Mouse (Mus musculus): Measurements from ENCODE around the gene Zfp385b. TPM values are rescaled to one million over a fixed set of nuclear protein-coding genes. Genes with fewer than 3 reads are reported as not detected.

Zfp385b gene
- total and polyA plus RNA-seq, 3 experiments = not detected

GRCm38 (mm10) chr2:77608666-77609065 lies 210.8 kb downstream of the Zfp385b start:
- DNase-seq (ENCODE audit: extremely low read depth) = no peak
- H3K79me2 ChIP-seq (replicated peaks; ENCODE audit: control insufficient read depth, extremely low read depth, insufficient read depth, poor library complexity, severe bottlenecking) = no peaks in the 10 kb centered on the region
- H3K27ac ChIP-seq (ENCODE audit: insufficient read depth, low read depth) = no peak overlapping the region
- in situ Hi-C loops (cut with MboI; ENCODE audit: low pct_ligation_motif_present, low pct_unique_long_range_greater_than_20kb, low sequenced_read_pairs) = no loop called here
- H3K4me1 ChIP-seq (ENCODE audit: control insufficient read depth in 1 of 2, insufficient read depth in 2 of 2) = no peaks in the 10 kb centered on the region
- H3K9ac ChIP-seq (ENCODE audit: insufficient read depth, low read depth) = no peak overlapping the region
- peaks cover 54% of the 10 kb centered on the region for H3K9me3 ChIP-seq (replicated peaks; ENCODE audit: low read length)
- no peaks in the 10 kb centered on the region for H3K27me3 ChIP-seq (replicated peaks)
- H3K4me2 ChIP-seq (ENCODE audit: insufficient read depth, low read depth, poor library complexity, severe bottlenecking) = no peak overlapping the region
- no peaks in the 10 kb centered on the region for H3K36me3 ChIP-seq (replicated peaks in 1 of 2; ENCODE audit: control insufficient read depth in 1 of 2, insufficient read depth in 1 of 2, low read length in 1 of 2)
- TF ChIP-seq TCF12 (IDR thresholded peaks at IDR 0.05; ENCODE audit: low read depth, low read length) (no peak), CTCF (conservative IDR thresholded peaks at IDR 0.05 in 1 of 2, IDR thresholded peaks at IDR 0.05 in 1 of 2; ENCODE audit: low read depth in 2 of 2, low read length in 2 of 2) (no peak), JUND (conservative IDR thresholded peaks at IDR 0.05; ENCODE audit: low read depth, low read length) (no peak)
- H3K4me3 ChIP-seq (replicated peaks in 1 of 3; ENCODE audit: low read depth in 2 of 3, low read length in 2 of 3, poor library complexity in 1 of 3) = no peak overlapping the region
- dilution Hi-C loops (cut with MboI; ENCODE audit: extremely low pct_ligation_motif_present, extremely low pct_unique_long_range_greater_than_20kb, low sequenced_read_pairs) = no loop called here

GRCm38 (mm10) chr2:77593461-77593860 lies 226.0 kb downstream of the Zfp385b start:
- Histone ChIP-seq H3K9ac (ENCODE audit: insufficient read depth, low read depth) (no peak overlapping the region), H3K27me3 (replicated peaks) (no peaks in the 10 kb centered on the region), H3K4me1 (ENCODE audit: control insufficient read depth in 1 of 2, insufficient read depth in 2 of 2) (no peaks in the 10 kb centered on the region), H3K27ac (ENCODE audit: insufficient read depth, low read depth) (no peak overlapping the region), H3K79me2 (replicated peaks; ENCODE audit: control insufficient read depth, extremely low read depth, insufficient read depth, poor library complexity, severe bottlenecking) (no peaks in the 10 kb centered on the region), H3K4me2 (ENCODE audit: insufficient read depth, low read depth, poor library complexity, severe bottlenecking) (no peak overlapping the region), H3K9me3 (replicated peaks; ENCODE audit: low read length) (peaks cover 59% of the 10 kb centered on the region), H3K36me3 (replicated peaks in 1 of 2; ENCODE audit: control insufficient read depth in 1 of 2, insufficient read depth in 1 of 2, low read length in 1 of 2) (no peaks in the 10 kb centered on the region), H3K4me3 (replicated peaks in 1 of 3; ENCODE audit: low read depth in 2 of 3, low read length in 2 of 3, poor library complexity in 1 of 3) (no peak overlapping the region)
- in situ Hi-C loops (cut with MboI; ENCODE audit: low pct_ligation_motif_present, low pct_unique_long_range_greater_than_20kb, low sequenced_read_pairs) (no loop called here), dilution Hi-C loops (cut with MboI; ENCODE audit: extremely low pct_ligation_motif_present, extremely low pct_unique_long_range_greater_than_20kb, low sequenced_read_pairs) (no loop called here)
- no peak for DNase-seq (ENCODE audit: extremely low read depth)
- TF ChIP-seq BHLHE40 (IDR thresholded peaks at IDR 0.05; ENCODE audit: low read depth, low read length) (no peak), GABPA (IDR thresholded peaks at IDR 0.05; ENCODE audit: insufficient replicate concordance, low read depth, low read length) (no peak), POLR2A (IDR thresholded peaks at IDR 0.05; ENCODE audit: low read depth, low read length) (no peak), MAZ (IDR thresholded peaks at IDR 0.05; ENCODE audit: low read depth, low read length) (no peak), EP300 (IDR thresholded peaks at IDR 0.05; ENCODE audit: low read length) (no peak), HCFC1 (IDR thresholded peaks at IDR 0.05; ENCODE audit: low read depth, low read length) (no peak), MYC (IDR thresholded peaks at IDR 0.05; ENCODE audit: low read depth, low read length) (no peak), POLR2AphosphoS2 (IDR thresholded peaks at IDR 0.05; ENCODE audit: low read depth, low read length) (no peak), ZMIZ1 (IDR thresholded peaks at IDR 0.05; ENCODE audit: low read depth, low read length) (no peak), E2F4 (IDR thresholded peaks at IDR 0.05; ENCODE audit: insufficient replicate concordance, low read depth, low read length) (no peak), KAT2A (IDR thresholded peaks at IDR 0.05; ENCODE audit: insufficient replicate concordance, low read length) (no peak), CHD1 (IDR thresholded peaks at IDR 0.05; ENCODE audit: low read depth, low read length) (no peak), RCOR1 (conservative IDR thresholded peaks at IDR 0.05; ENCODE audit: low read depth, low read length) (no peak), ZKSCAN1 (IDR thresholded peaks at IDR 0.05; ENCODE audit: borderline replicate concordance, low read depth, low read length) (no peak), USF1 (IDR thresholded peaks at IDR 0.05; ENCODE audit: low read depth, low read length) (no peak), MAFK (IDR thresholded peaks at IDR 0.05; ENCODE audit: insufficient replicate concordance, low read length) (no peak), SIN3A (IDR thresholded peaks at IDR 0.05; ENCODE audit: low read length) (no peak), USF2 (conservative IDR thresholded peaks at IDR 0.05; ENCODE audit: low read depth, low read length) (no peak)

Data from CH12.LX (cell line).